Mouse (Mus musculus) urinary bladder, adult 18-20 months (tissue): ENCODE results near the gene Art2b.
A peak's percentile ranks its signal among the peaks of the same experiment; 100 is the strongest.
"Not testable (repeated sequence)": the region's sequence is repeated elsewhere in the genome, so short reads cannot be mapped to it uniquely, and the experiment has no call there.

Experiments used
- DNase-seq, 2 experiments: peaks; one replicate each; pipeline ENCODE4 v3.0.0; 2022; ENCODE audit warnings: low spot score in 2 of 2, mixed read lengths in 2 of 2

The Art2b gene

DNA sequence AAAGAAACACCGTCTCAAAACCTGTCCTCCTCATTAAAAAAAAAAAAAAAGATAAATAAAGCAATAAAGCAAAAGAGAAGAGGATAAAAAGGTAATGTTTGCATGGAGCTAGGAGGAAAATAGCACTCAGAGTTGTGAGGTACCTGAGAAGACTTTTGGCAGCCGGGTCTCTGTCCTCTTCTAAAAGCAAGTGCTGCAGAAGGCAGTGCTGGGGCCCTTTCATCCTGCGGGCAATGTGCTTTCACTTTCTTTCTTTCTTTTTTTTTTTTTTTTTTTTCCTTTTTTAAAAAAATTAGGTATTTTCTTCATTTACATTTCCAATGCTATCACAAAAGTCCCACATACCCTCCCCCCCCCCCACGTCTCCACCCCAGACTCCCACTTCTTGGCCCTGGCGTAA is at the start of gene Art2b:
Gene Art2b (minus strand): TSS at position 193 of the 400 bp plus-strand sequence.
- DNase-seq = no peak

DNA sequence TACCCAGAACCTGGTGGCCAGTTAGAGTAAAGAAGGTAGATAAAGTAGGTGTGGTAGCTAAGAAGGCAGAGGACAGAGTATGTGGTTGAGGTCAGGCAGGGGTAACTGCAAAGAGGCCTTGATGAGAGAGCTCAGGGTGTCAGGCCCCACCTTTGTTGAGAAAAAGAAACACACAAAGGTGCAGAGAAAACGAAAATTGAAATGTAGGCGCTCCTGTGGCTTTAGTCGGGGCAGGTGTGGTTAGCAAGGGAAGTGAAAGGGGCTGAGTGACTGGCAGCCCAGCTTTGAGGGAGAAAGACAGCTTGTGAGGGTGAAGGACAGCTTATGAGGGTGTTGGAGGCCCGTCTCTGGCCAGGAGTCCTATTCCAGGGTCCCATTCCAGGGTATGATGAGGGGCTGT is 49.1 kb upstream of the Art2b start:
- no peak for DNase-seq

GRCm38 (mm10) chr7:101633629-101634177 is 48.3 kb upstream of the Art2b start:
- DNase-seq = no peak

DNA sequence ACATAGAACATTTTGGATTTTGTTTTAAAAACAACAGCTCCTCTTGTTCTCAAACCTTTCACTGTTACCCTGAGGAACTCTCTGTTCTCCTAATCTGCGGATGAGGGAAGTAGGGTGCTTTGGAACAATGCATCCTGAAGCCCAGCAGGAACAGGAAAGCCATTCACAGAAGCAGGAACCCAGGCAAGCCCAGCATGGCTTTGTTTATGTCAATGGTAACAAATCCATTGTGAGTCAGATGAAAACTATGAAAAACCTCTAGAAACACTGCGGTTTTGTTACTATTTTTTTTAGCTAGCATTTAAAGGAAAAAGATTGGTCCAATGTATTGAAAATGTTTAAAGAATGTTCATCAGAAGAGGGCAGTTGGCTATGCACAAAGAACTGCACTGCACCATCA is 43.1 kb upstream of the Art2b start:
- DNase-seq = no peak

- not testable (repeated sequence) for DNase-seq
Measured at GRCm38 (mm10) chr7:101627166-101627565, 41.8 kb upstream of the Art2b start.

DNA sequence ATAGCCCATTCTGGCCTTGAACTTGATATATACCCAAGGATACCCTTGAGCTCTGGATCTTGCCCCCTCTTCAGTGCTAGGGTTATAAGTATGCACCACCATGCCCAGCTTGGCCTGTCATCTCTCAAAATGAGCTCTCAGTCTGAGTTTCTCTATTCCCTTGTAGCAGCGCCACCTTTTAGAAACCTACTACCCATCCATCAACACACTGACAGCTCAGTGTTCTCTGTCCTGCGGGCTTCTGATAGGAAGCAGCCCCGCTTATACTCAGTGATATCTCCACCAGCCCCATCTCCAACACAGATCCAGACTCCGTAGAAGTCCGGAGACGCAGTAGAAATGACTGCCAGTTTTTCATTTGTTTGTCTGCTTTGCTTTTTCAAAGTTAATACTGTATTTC is 38.9 kb upstream of the Art2b start:
- no peak for DNase-seq

DNA sequence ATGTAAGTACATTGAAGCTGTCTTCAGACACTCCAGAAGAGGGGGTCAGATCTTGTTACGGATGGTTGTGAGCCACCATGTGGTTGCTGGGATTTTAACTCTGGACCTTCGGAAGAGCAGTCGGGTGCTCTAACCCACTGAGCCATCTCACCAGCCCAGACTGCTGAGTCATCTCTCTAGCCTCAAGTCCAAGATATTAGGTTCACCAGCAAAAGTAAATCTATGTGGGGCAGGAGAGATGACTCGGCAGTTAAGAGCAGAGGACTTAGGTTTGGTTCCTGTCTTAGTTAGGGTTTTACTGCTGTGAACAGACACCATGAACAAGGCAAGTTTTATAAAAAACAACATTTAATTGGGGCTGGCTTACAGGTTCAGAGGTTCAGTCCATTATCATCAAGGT is 36.5 kb upstream of the Art2b start:
- DNase-seq = not testable (repeated sequence)

GRCm38 (mm10) chr7:101620373-101620772 is 35.0 kb upstream of the Art2b start:
- DNase-seq = peak in 1 of 2 experiments; percentile 37

GRCm38 (mm10) chr7:101618273-101618672 is 32.9 kb upstream of the Art2b start:
- DNase-seq = no peak

DNA sequence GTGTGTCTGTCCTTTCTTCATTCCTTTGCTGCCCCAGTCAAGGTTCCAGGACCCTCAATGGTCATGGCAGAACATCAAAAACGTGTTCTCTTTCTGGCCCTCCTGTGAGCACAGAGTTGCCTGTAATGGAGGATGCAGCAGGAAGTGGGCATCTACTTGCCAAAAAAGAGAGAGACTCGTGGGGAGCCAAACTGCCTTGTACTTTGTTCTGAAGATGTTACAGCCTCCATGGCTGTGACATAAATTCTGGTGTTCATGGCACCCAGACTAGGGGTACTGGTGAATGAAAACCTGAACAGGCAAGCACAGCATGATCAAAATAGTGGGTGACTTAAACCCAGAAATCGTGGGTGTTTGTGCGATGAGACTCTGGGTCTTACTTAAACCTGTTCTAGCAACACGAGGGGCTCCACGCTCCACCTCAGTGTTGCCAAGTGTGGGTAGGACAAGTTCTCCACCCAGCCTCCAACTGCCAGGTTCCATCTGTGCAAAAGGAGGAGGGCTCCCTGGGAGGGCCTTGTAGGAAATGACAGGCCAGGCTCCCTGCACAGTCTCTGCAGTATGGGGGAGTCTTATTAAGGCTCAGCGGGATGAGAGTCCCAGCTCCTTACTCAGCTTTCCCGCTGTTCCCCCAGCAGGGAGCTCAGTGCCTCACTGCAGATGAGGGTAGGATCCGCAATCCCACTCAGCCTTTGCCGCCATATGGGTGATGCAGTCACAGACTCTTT is 32.2 kb upstream of the Art2b start:
- no peak for DNase-seq

DNA sequence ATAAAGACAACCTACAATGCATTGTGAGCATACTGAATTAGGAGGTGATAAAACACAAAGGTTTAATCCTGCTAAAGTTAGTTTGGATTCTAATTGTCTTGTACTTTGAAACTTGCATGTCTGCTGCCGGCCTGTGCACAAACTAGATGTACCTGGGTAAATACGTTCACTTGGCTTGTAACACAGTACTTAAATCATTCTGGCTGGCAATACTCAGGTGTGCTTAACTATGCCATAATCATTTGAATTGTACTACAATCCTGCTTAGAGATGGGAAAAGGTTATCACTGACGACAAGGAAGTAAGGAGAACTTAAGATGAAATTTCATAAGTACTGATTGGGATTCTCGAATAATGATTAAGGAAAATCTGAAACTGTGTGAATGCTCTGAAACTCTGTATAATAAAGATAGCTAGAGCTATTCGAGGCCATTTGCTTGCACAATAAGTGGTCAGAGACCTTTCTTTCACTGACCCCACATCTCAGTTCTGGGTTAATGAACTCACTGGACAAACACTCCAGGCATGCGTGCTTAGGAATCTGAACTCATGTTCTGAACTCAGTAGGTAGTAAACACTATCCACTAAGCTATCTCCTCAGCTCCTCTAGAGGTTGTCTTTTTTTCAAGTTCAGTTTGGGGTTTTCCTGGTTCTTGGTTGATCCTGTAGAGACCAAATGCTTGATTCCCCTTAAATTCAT is 30.9 kb upstream of the Art2b start:
- no peak for DNase-seq

GRCm38 (mm10) chr7:101615406-101615805 is 30.0 kb upstream of the Art2b start:
- no peak for DNase-seq

DNA sequence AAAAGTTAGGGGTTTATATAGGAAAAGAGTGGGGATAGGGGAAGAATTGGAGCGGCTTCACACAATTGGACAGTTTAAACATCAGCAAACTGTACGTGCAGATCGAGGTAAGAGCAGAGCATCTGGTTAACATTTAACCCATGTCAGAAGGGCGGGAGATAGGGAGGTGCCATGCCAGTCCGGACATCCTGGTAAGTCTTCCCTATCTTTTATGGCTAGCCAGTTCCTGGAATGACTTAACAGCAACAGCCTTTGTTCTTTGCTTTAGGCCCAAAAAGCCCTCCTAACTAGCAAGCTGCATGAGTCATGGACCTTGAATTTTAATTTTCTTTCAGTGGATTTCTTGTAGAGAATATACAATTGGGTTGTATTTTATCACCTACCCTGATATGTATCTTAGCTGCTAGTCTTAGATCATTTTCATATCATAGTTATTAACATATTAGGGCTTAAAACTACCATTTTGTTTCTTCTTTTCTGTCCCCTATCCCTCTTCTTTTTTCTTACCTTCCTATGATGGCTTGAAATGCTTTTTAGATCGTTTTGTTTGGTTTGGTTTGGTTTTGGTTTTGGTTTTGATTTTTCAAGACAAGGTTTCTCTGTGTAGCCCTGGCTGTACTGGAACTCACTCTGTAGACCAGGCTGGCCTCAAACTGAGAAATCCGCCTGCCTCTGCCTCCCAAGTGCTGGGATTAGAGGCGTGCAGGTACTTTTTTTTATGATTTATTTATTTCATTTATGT is 27.6 kb upstream of the Art2b start:
- not testable (repeated sequence) for DNase-seq

GRCm38 (mm10) chr7:101607845-101608244 is 22.4 kb upstream of the Art2b start:
- no peak for DNase-seq

GRCm38 (mm10) chr7:101600406-101600805 is 15.0 kb upstream of the Art2b start:
- DNase-seq = no peak

- no peak for DNase-seq
Measured at GRCm38 (mm10) chr7:101598482-101598881, 13.1 kb upstream of the Art2b start.

DNA sequence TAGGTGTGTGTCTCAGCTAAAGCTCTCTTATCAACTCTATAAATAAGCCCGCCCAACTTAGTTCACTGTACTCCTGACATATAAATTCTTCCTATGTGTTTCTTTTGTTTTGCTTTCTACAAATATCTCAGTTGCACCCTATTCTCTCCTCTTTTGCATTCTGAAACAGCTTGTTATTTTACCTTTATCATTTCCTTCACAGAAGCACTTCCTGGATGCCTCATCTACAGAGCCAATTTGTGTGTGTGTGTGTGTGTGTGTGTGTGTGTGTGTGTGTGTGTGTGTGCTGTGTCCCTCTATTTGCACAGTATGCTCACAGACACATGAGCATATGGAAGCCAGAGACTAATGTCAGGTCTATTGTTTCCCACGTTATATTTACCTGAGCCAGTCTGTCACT is 9.6 kb upstream of the Art2b start:
- DNase-seq = no peak

GRCm38 (mm10) chr7:101584271-101584670 is 1.1 kb downstream of the Art2b start:
- not testable (repeated sequence) for DNase-seq

GRCm38 (mm10) chr7:101582012-101582411 is 3.4 kb downstream of the Art2b start:
- DNase-seq = no peak

DNA sequence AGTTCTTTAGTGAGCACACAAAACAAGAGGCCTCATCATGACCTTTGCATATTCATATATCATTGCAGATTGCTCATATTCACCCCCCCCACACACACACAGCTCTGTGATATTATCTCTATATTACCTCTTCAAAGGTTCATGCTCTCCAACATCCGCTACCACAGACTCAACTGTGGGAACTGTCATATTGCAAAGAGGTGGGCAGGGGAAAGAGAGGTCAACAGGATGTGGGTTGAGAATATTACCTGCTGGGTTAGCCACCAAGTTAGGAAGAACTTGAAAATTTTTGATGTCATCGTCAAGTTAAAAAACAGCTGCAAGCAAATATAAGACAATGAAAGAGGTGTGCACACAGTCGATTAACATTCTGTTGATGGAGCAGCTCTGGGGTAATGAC is 4.5 kb downstream of the Art2b start:
- DNase-seq = not testable (repeated sequence)

- no peak for DNase-seq
Measured at GRCm38 (mm10) chr7:101574413-101574812, 11.0 kb downstream of the Art2b start.

GRCm38 (mm10) chr7:101573636-101574035 is 11.8 kb downstream of the Art2b start:
- not testable (repeated sequence) for DNase-seq
